Mouse (Mus musculus) cerebellum, adult 2 months (tissue): Measurements from ENCODE around the gene Ugt1a9.
"Not testable (repeated sequence)": the region's sequence is repeated elsewhere in the genome, so short reads cannot be mapped to it uniquely, and the experiment has no call there.

ENCODE experiments used
- CTCF ChIP-seq: fragments of 200-500 bp; IDR thresholded peaks from 2 replicates; pipeline ENCODE4 v1.5.1; 2011; ENCODE audit warnings: low read depth, mild to moderate bottlenecking, control low read depth, low read length, moderate library complexity, borderline replicate concordance; ENCODE audit not compliant: insufficient read depth
- POLR2A ChIP-seq: fragments of 200-500 bp; IDR thresholded peaks from 2 replicates; pipeline ENCODE4 v1.6.1; 2011; ENCODE audit warnings: low read length, control low read depth, borderline replicate concordance; ENCODE audit not compliant: insufficient read depth

DNA sequence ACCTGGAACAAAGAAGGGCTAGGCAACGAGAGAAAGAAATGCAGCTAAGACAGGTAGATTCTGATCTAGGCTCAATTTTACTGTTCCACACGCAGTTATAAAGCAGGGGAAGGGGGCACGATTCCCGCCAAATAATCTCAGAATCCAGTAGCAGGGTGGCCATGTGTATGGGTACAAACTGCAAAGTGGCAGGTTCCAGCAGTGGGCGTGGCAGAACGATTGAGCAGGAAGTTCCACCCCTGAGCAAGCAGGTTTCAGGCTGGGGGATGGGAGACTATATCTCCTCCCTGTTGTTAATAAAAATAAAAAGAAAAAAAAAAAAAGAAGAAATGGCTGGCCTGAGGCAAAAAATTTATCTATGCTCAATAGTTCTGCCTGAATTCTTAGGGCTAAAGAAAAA lies 42.2 kb downstream of the Ugt1a9 start:
- not testable (repeated sequence) for TF ChIP-seq POLR2A, CTCF
